Mouse (Mus musculus) intestine, postnatal 0 days (tissue): ENCODE measurements at regions not wholly inside any gene's neighbourhood (a gene's known extent, or its start where the extent isn't known, plus 50 kb on each side); places are given as distances from the start of the nearest gene placed in this dataset.

Experiments used
- ATAC-seq: fragments of 200-750 bp; cut with Nextera tagmentation; 2 replicates; pipeline ENCODE4 v1.8.0; 2017; ENCODE audit warnings: mild to moderate bottlenecking, moderate TSS enrichment, moderate library complexity
- H3K27ac ChIP-seq: fragments of 300-500 bp; sonication (generic); 2 replicates; pipeline ENCODE4 v1.5.1; 2014; ENCODE audit warnings: mild to moderate bottlenecking, low read depth, low read length, moderate library complexity
- H3K27me3 ChIP-seq: fragments of 300-500 bp; sonication (generic); replicated peaks from 2 replicates; pipeline ENCODE4 v1.6.1; 2014; ENCODE audit warnings: low read length, mixed read lengths; ENCODE audit not compliant: control insufficient read depth, insufficient read depth
- H3K36me3 ChIP-seq: fragments of 300-500 bp; sonication (generic); 2 replicates; pipeline ENCODE4 v1.6.1; 2014; ENCODE audit warnings: mild to moderate bottlenecking, moderate library complexity; ENCODE audit not compliant: control insufficient read depth, insufficient read depth
- H3K4me1 ChIP-seq: fragments of 300-500 bp; sonication (generic); replicated peaks from 2 replicates; pipeline ENCODE4 v1.6.1; 2014; ENCODE audit warnings: antibody characterized with exemption, low read length, mixed read lengths; ENCODE audit not compliant: control insufficient read depth, insufficient read depth
- H3K4me2 ChIP-seq: fragments of 300-500 bp; sonication (generic); replicated peaks from 2 replicates; pipeline ENCODE4 v1.6.1; 2014; ENCODE audit warnings: low read depth, mild to moderate bottlenecking, moderate library complexity
- H3K4me3 ChIP-seq: fragments of 300-500 bp; sonication (generic); 2 replicates; pipeline ENCODE4 v1.5.1; 2014; ENCODE audit warnings: low read depth, low read length
- H3K9ac ChIP-seq: fragments of 300-500 bp; sonication (generic); 2 replicates; pipeline ENCODE4 v1.6.1; 2014; ENCODE audit warnings: mild to moderate bottlenecking, low read depth, low read length
- H3K9me3 ChIP-seq: fragments of 300-500 bp; sonication (generic); 2 replicates; pipeline ENCODE4 v1.6.1; 2016; ENCODE audit warnings: mixed run types; ENCODE audit not compliant: control insufficient read depth
- CTCF ChIP-seq: sonication (generic); IDR thresholded peaks from 2 replicates; pipeline ENCODE4 v1.5.1; 2016; ENCODE audit warnings: low read depth, mild to moderate bottlenecking, control low read depth, antibody characterized with exemption, moderate library complexity
- WGBS: fragments of 180-500 bp; shearing (Covaris S2); extraction: QIAGEN DNeasy Blood & Tissue Kit; methylation state at CpG from one replicate; pipeline ENCODE4 v1.1.7; 2014; 5-methylcytosine and 5-hydroxymethylcytosine counted together

DNA sequence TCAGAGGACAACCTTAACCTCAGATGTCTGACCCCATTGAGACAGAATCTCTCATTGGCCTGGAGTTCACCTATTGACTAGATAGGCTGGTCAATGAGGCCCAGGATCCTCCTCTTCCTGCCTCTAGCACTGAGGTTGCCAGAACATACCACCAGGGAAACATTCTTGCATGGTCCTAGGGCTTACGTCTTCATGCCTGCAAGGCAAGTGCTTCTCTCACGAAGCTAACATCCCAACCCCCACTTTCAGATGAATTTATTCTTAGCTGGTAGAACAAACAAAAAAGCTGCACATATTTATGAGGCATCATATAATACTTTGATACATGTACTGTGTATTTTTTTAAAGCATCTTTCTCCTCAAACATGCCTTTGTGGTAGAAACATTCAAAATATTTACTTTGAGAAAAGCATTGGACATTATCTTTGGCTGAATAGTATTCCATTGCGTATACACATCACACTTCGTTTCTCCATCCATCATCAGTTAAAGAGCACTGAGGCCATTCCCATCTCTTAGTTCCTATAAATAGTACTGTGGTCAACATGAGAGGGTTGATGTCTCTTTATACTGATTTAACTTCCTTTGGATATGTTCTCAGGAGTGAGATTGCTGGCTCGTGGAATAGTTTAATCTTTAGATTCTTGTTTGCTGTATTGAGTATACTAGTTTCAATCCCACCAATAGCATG lies 72.2 kb upstream of the Tenm4 start:
- Histone ChIP-seq H3K27me3 (no peaks in the 10 kb centered on the region), H3K9ac (no peak overlapping the region), H3K4me1 (no peaks in the 10 kb centered on the region), H3K9me3 (no peaks in the 10 kb centered on the region), H3K36me3 (no peaks in the 10 kb centered on the region), H3K4me3 (no peak overlapping the region), H3K27ac (no peak overlapping the region), H3K4me2 (no peak overlapping the region)
- 69% methylated on average over 5 of the region's 5 CpGs for WGBS
- TF ChIP-seq CTCF: no peak
- ATAC-seq: no peak

DNA sequence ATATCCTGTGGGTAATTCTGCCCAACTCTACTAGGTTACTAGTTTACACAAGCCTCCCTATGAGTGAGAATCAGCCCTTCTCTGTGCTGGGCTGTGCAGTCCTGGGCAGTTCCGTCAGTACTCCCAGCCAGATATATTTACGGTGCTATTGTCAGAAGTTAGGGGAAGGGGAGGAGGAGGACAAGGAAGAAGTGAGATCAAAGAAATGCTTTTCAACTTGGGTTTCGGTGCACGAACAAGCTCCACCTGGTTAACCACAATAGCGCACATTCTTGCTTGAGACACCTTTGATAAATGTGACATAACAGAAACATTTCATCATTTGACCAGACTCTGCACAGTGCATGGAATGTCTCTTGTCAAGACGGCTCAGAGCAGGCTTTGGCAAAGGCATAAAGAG lies 68.3 kb upstream of the Tenm4 start:
- 40% methylated on average over 6 of the region's 6 CpGs for WGBS
- H3K4me3 ChIP-seq: no peak overlapping the region
- H3K4me1 ChIP-seq: no peaks in the 10 kb centered on the region
- no peaks in the 10 kb centered on the region for H3K27me3 ChIP-seq
- ATAC-seq: no peak
- no peaks in the 10 kb centered on the region for H3K9me3 ChIP-seq
- no peak overlapping the region for H3K4me2 ChIP-seq
- TF ChIP-seq CTCF: no peak
- H3K9ac ChIP-seq: no peak overlapping the region
- H3K36me3 ChIP-seq: no peaks in the 10 kb centered on the region
- H3K27ac ChIP-seq: no peak overlapping the region

DNA sequence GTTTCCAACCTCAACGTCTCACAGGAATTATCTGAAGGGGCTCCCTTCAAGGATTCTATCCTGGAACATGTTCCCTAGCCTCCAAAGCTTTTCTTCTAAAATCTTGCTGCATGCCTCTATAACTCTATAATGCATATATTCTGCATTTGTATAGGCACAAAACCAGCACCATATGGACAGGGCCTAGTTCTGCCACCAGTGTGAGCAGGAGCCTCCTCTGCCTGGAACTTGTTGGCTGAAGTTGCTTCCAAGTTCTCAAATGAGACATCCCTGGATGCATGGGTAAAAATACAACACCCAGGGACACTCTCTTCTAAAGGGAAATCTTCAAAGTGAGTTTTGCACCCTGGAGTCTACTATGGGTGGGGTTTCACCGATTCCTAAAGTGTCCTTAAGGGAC lies 62.3 kb upstream of the Tenm4 start:
- no peaks in the 10 kb centered on the region for H3K27me3 ChIP-seq
- no peak overlapping the region for H3K4me3 ChIP-seq
- no peak overlapping the region for H3K4me2 ChIP-seq
- no peaks in the 10 kb centered on the region for H3K4me1 ChIP-seq
- no peaks in the 10 kb centered on the region for H3K9me3 ChIP-seq
- no peak for TF ChIP-seq CTCF
- no peak overlapping the region for H3K9ac ChIP-seq
- no peak for ATAC-seq
- H3K36me3 ChIP-seq: no peaks in the 10 kb centered on the region
- 71% methylated on average over 2 of the region's 2 CpGs for WGBS
- no peak overlapping the region for H3K27ac ChIP-seq

DNA sequence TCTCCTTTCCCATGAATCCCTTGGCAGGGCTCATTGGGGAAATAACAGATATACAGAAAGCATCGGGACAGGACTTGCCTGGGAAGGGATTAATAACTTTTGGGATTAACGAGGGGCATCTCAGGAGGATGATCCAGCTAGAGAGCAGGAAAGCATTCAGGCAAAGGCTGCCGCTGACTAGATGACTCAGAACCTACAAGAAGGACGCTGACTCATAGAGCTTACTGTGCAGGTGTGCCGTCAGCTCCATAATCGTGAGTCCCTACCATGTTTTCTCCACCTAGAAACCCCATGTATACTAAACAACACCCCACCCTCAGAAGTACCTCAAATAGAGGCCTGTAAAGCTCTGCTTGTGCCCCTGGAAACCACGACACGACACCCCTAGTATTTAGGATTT lies 50.9 kb upstream of the Tenm4 start:
- no peak overlapping the region for H3K4me3 ChIP-seq
- no peak for ATAC-seq
- no peak overlapping the region for H3K9ac ChIP-seq
- no peaks in the 10 kb centered on the region for H3K36me3 ChIP-seq
- no peaks in the 10 kb centered on the region for H3K9me3 ChIP-seq
- no peak overlapping the region for H3K27ac ChIP-seq
- H3K4me1 ChIP-seq: no peaks in the 10 kb centered on the region
- H3K27me3 ChIP-seq: no peaks in the 10 kb centered on the region
- 78% methylated on average over 8 of the region's 8 CpGs for WGBS
- no peak overlapping the region for H3K4me2 ChIP-seq
- TF ChIP-seq CTCF: no peak
